Mouse (Mus musculus): Measurements from ENCODE around the gene Ctr9. TPM values are rescaled to one million over a fixed set of nuclear protein-coding genes. Genes with fewer than 3 reads are reported as not detected.

Gene Ctr9
- polyA plus RNA-seq, 1 experiment from 2014 or later: 78.0 TPM

DNA sequence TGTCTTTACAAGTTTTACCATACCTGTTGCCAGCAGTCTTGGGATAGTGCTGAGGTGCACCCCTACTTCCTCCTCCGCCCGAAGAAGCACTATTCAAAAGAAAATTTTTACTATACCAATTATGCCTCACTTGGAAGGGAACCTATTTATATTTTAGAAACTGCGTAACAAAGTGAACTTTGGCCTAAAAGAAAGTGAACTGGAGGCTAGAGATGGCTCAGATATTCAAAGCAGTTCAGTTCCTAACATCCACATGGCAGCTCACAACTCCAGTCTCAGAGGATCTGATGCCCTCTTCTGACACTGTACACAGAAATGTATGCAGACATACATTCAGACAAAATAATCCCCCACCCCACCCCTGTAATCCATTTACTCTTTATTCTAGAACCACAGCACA lies 52.1 kb downstream of the Ctr9 start:
- H3K4me1 ChIP-seq (replicated peaks): peaks cover 31% of the 10 kb centered on the region
- H3K9me3 ChIP-seq: no peaks in the 10 kb centered on the region
- peak overlapping the region; percentile 85 for H3K4me2 ChIP-seq
- H3K27me3 ChIP-seq: no peaks in the 10 kb centered on the region
- ATAC-seq (ENCODE audit: low FRiP score, low read depth): no peak
- WGBS: 90% methylated on average over 3 of the region's 3 CpGs
- peak overlapping the region; percentile 100; the same call in 1 of the 2 replicates for H3K9ac ChIP-seq
- H3K36me3 ChIP-seq: peaks cover 48% of the 10 kb centered on the region
- peak overlapping the region; percentile 66 for H3K4me3 ChIP-seq
- H3K27ac ChIP-seq (replicated peaks): peak overlapping the region; percentile 98

DNA sequence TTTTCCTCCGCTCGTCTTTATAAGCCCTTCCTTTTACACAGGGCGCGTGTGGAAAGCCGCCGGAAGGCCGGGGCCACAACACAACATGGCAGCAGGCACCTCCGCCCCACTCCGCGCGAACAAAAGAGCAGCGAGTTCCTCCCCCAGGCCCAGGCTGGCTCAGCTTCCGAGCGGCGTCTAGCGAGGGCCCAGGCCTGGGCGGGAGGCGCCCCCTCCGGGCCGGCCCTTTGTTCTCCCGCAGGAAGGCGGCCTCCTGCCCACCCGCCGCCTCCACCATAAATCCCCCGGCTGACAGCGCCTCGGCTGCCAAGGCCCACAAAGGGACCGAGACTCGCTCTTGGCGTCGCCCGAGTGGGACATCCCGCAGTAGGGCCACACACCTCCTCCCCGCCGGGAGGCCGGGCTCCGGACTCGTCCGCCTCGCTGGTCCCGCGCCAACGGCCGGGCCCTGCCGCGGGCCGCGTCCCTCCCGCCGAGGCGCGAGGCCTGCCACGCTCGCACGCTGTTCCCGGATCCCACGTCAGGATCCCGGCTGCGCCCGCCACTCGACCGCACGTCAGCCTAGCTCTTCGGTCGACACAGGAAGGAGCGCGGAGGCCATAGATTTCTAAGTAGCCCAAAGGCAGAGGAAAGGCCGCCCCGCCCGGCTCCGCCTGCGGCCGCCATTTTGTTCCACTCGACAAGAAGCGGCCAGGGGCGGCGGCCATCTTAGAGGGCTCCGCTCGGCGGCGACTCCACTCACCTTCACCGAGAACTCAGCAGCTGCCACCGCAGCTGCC lies 53.5 kb downstream of the Ctr9 start:
- Histone ChIP-seq H3K27me3 (no peaks in the 10 kb centered on the region), H3K9me3 (no peaks in the 10 kb centered on the region), H3K4me2 (peak overlapping the region; percentile 85), H3K9ac (peak overlapping the region; percentile 100), H3K27ac (replicated peaks) (peak overlapping the region; percentile 98), H3K36me3 (peaks cover 35% of the 10 kb centered on the region), H3K4me3 (peak overlapping the region; percentile 66), H3K4me1 (replicated peaks) (peaks cover 31% of the 10 kb centered on the region)
- WGBS: under 1% methylated on average over 82 of the region's 83 CpGs
- ATAC-seq (ENCODE audit: low FRiP score, low read depth): peak; percentile 82

DNA sequence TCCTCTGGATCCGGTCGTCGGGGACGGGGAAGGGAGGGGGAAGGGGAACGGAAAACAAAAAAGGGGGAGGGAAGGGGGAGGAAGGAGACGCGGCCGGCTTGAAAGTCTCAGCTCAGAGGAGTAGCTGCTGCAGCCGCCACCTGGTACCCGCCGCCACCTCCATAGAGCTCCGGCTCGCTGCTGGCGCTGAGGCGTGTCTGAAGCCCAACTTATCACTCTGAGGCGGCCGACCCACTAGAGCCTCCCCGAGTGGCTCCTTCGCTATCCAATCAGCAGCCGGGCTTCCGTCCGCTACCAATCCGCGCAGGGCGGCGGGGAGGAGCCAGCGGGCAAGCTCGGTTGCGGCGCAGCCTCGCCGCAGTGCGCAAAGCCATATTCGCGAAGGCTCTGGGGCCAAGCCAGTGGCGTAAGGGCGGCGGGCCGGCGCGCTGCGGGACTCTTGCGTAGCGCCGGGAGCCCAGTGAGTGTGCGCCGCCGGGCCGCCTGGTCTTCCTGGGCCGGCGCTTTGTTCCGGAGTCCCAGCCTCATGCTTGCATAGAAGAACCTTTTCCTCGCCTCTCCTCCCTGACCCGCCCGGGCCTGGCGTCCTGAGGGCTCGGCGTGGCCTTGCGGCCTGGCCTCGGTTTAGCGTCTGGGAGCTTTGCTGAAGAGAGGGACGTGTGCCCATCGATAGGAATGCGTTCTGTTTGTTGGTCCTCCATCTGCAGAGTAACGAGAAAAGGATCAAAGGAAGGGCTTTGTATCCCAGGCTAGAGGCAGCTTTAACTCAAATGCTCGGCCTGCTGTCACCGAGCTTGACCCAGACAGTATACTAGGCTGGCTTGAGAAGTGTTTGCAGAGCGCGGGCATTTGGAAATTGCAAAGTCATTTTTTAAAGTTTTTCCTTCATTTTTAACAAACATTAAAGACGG lies 54.3 kb downstream of the Ctr9 start, which contains the start of gene Eif4g2:
Eif4g2 (minus strand) TSS at position 209 of the 911 bp plus-strand sequence.
- Histone ChIP-seq H3K9ac (peak within 1 kb of the TSS; percentile 100), H3K9me3 (no peaks in the 10 kb centered on the region), H3K36me3 (peaks cover 26% of the 10 kb centered on the region), H3K4me2 (peak within 1 kb of the TSS; percentile 85), H3K4me3 (peak within 1 kb of the TSS; percentile 66), H3K27ac (replicated peaks) (peak within 1 kb of the TSS; percentile 98), H3K27me3 (no peaks in the 10 kb centered on the region), H3K4me1 (replicated peaks) (peaks cover 27% of the 10 kb centered on the region)
- ATAC-seq (ENCODE audit: low FRiP score, low read depth): peak; percentile 99
- WGBS: under 1% methylated on average over 69 of the region's 70 CpGs

DNA sequence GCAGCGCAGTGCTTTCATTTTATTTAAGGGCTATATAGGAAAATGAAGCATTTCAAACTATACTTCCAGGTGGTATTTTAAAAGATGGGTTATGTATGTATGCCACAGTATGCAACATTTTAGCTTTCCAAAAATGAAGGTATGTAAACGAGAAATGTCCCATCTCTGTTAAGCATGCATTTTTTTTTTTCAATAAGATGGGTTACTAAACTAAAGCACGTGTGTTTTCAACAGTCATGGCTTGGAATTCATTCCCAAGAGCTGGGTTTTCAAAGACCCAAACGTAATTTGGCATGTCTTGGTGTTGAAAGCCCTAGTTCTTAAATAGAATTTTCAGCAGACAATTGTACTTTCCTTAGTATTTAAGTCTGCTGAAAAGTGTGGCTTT lies 55.0 kb downstream of the Ctr9 start:
- H3K27me3 ChIP-seq: no peaks in the 10 kb centered on the region
- 7% methylated on average over 4 of the region's 4 CpGs for WGBS
- peak overlapping the region; percentile 83 for H3K9ac ChIP-seq

DNA sequence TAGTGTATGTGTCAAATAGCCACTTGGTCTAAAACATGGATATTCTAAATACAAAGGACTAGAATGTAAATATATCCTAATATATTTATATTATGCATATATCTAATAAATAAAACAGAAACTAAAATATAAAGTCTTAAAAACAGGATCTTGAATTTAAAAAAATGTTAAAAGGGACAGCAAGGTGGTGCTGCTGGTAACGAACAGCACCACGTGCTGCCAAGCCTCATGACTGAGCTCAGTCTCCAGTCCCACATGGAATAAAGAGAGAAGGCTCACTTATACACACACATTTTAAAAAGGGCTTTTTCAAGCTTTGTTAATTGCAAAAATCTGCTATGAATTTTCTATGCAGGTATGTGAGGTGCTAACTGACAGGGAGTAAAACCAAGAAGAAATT lies 55.7 kb downstream of the Ctr9 start:
- Histone ChIP-seq H3K27ac (replicated peaks) (no peak overlapping the region), H3K4me1 (replicated peaks) (peaks cover 19% of the 10 kb centered on the region), H3K27me3 (no peaks in the 10 kb centered on the region), H3K4me3 (no peak overlapping the region), H3K9me3 (no peaks in the 10 kb centered on the region), H3K9ac (no peak overlapping the region), H3K4me2 (no peak overlapping the region), H3K36me3 (peaks cover 14% of the 10 kb centered on the region)
- 33% methylated on average over 2 of the region's 2 CpGs for WGBS
- ATAC-seq (ENCODE audit: low FRiP score, low read depth): no peak

More for the DNA sequence above, 55.0 kb downstream of the Ctr9 start:
- no peak for ATAC-seq (ENCODE audit: low FRiP score, low read depth)
- peaks cover 22% of the 10 kb centered on the region for H3K36me3 ChIP-seq
- H3K4me2 ChIP-seq: peak overlapping the region; percentile 60
- H3K9me3 ChIP-seq: no peaks in the 10 kb centered on the region
- peaks cover 26% of the 10 kb centered on the region for H3K4me1 ChIP-seq (replicated peaks)
- H3K4me3 ChIP-seq: peak overlapping the region; percentile 66
- H3K27ac ChIP-seq (replicated peaks): peak overlapping the region; percentile 98

DNA sequence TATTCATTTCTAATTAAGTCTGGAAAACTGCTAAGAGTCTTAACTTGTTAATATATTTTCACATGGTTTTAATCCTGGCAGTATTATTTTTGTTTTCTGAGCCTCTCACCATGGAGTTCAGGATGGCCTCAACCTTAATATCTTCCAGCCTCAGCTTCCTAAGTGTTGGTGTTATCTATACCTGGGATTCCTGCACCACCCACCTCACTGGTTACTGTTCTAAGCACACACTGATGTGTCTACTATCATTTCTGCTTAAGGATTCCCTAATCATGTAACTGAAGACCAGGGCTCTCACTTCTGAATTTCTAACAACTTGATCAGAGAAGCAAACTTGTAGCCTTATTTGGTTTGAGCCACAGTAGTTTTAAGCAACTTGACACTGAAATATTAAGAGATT lies 56.4 kb downstream of the Ctr9 start:
- Histone ChIP-seq H3K4me2 (no peak overlapping the region), H3K27ac (replicated peaks) (no peak overlapping the region), H3K9ac (no peak overlapping the region), H3K4me1 (replicated peaks) (peaks cover 12% of the 10 kb centered on the region), H3K4me3 (no peak overlapping the region), H3K36me3 (peaks cover 7% of the 10 kb centered on the region), H3K27me3 (no peaks in the 10 kb centered on the region), H3K9me3 (no peaks in the 10 kb centered on the region)
- ATAC-seq (ENCODE audit: low FRiP score, low read depth): no peak

DNA sequence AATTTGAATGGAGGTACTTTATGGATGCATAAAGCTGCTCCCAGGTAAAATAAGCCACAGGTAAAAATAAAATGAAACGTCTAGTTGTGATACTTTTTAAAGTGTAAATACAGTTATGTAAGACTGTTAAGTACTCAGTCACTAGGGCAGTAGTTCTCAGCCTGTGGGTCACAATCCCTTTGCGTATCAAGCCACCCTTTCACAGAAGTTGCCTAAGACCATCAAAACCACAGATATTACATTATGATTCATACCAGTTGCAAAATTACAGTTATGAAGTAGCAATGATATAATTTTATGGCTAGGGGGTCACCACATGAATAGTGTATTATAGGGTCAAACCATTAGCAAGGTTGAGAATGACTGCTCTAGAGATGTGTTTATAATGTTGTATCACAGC lies 66.4 kb downstream of the Ctr9 start:
- WGBS: 89% methylated on average over 2 of the region's 2 CpGs
- H3K9ac ChIP-seq: no peak overlapping the region
- no peak overlapping the region for H3K4me3 ChIP-seq
- H3K4me2 ChIP-seq: no peak overlapping the region
- no peaks in the 10 kb centered on the region for H3K4me1 ChIP-seq (replicated peaks)
- no peak overlapping the region for H3K27ac ChIP-seq (replicated peaks)
- H3K36me3 ChIP-seq: no peaks in the 10 kb centered on the region
- no peaks in the 10 kb centered on the region for H3K27me3 ChIP-seq
- no peaks in the 10 kb centered on the region for H3K9me3 ChIP-seq
- ATAC-seq (ENCODE audit: low FRiP score, low read depth): no peak

DNA sequence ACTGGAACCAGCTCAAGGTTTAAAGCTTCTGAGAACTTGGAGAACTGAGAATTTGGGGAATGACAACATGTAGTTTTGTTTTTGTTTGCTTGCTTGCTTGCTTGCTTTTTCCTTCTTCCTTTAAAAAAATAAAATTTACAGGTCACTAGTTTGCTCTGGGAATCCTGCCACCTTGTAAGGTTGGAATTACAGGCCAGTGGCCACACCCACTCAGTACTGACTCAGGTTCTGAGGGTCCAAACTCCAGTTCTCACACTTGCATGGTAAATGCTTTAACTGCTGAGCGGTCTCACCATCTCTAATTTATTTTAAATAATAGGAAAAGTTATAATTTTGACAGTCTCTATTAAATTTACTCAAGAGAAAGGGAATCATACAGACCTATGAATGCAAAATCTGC lies 69.4 kb downstream of the Ctr9 start:
- Histone ChIP-seq H3K27me3 (no peaks in the 10 kb centered on the region), H3K27ac (replicated peaks) (no peak overlapping the region), H3K9me3 (no peaks in the 10 kb centered on the region), H3K4me1 (replicated peaks) (no peaks in the 10 kb centered on the region), H3K36me3 (no peaks in the 10 kb centered on the region), H3K4me2 (no peak overlapping the region), H3K9ac (no peak overlapping the region), H3K4me3 (no peak overlapping the region)
- 96% methylated on average over 1 of the region's 1 CpGs for WGBS
- ATAC-seq (ENCODE audit: low FRiP score, low read depth): no peak

Other genes starting within 250 kb of the Ctr9 start
- gene Rnf141, start 184.5 kb upstream of the Ctr9 start, polyA plus RNA-seq (2015; fragmentation: Nextera tagmentation; extraction: Ambion mirVana): 37.9 and 39.8 TPM in 2 replicates
- 4.3 and 4.9 TPM in 2 replicates for gene Lyve1, start 165.7 kb upstream of the Ctr9 start, polyA plus RNA-seq (2015; fragmentation: Nextera tagmentation; extraction: Ambion mirVana)
- gene Mrvi1, start 46.5 kb upstream of the Ctr9 start, polyA plus RNA-seq (2015; fragmentation: Nextera tagmentation; extraction: Ambion mirVana): 1.1 and 1.2 TPM in 2 replicates
- 1,003 and 1,033 TPM in 2 replicates for gene Eif4g2, start 54.1 kb downstream of the Ctr9 start, polyA plus RNA-seq (2015; fragmentation: Nextera tagmentation; extraction: Ambion mirVana)